Mouse (Mus musculus) CH12.LX (cell line): ENCODE data around the gene Tlr13. TPM values are rescaled to one million over a fixed set of nuclear protein-coding genes. Genes with fewer than 3 reads are reported as not detected.

ENCODE experiments used
- DNase-seq: peaks from one replicate; pipeline ENCODE4 v3.0.0-alpha.2; 2013; ENCODE audit errors: extremely low read depth
- H3K27ac ChIP-seq: 2 replicates; pipeline ENCODE4 v1.5.1; 2012; ENCODE audit warnings: low read depth, mild to moderate bottlenecking, control low read depth, moderate library complexity; ENCODE audit not compliant: insufficient read depth
- H3K27me3 ChIP-seq: replicated peaks from 2 replicates; pipeline ENCODE3; 2012; ENCODE audit warnings: inconsistent platforms
- H3K36me3 ChIP-seq, 2 experiments: replicated peaks in 1 of 2; 2 replicates each; pipeline versions ENCODE3 to v1.6.1; 2012; ENCODE audit warnings: inconsistent platforms in 1 of 2, low read length in 1 of 2, mild to moderate bottlenecking in 1 of 2, mixed read lengths in 1 of 2, moderate library complexity in 1 of 2; ENCODE audit not compliant: control insufficient read depth in 1 of 2, insufficient read depth in 1 of 2
- H3K4me1 ChIP-seq, 2 experiments: 2 replicates each; pipeline ENCODE4 v1.6.1; 2012; ENCODE audit warnings: inconsistent platforms in 1 of 2, moderate library complexity in 1 of 2; ENCODE audit not compliant: insufficient read depth in 2 of 2, control insufficient read depth in 1 of 2
- H3K4me2 ChIP-seq: 2 replicates; pipeline ENCODE4 v1.6.1; 2012; ENCODE audit warnings: low read depth, mild to moderate bottlenecking, control low read depth; ENCODE audit not compliant: poor library complexity, insufficient read depth, severe bottlenecking
- H3K4me3 ChIP-seq, 3 experiments: fragments of 150-350 bp in 1 of 3; sonication (generic) in 1 of 3; replicated peaks in 1 of 3; 2 replicates each; pipeline versions ENCODE3 to v1.5.1; 2011 to 2012; ENCODE audit warnings: low read depth in 2 of 3, low read length in 2 of 3, mild to moderate bottlenecking in 2 of 3, moderate library complexity in 2 of 3, control low read depth in 1 of 3, improper control_type of control experiment in 1 of 3, inconsistent platforms in 1 of 3, mixed read lengths in 1 of 3; ENCODE audit not compliant: poor library complexity in 1 of 3
- H3K79me2 ChIP-seq: replicated peaks from 2 replicates; pipeline ENCODE4 v1.6.1; 2012; ENCODE audit warnings: mild to moderate bottlenecking, moderate library complexity; ENCODE audit not compliant: control insufficient read depth, poor library complexity, insufficient read depth, severe bottlenecking; ENCODE audit errors: extremely low read depth
- H3K9ac ChIP-seq: 2 replicates; pipeline ENCODE4 v1.6.1; 2012; ENCODE audit warnings: low read depth, mild to moderate bottlenecking, control low read depth, moderate library complexity; ENCODE audit not compliant: insufficient read depth
- H3K9me3 ChIP-seq: replicated peaks from 2 replicates; pipeline ENCODE3; 2012; ENCODE audit warnings: low read length, inconsistent platforms, mixed read lengths
- CHD2 ChIP-seq: IDR thresholded peaks from 2 replicates; pipeline ENCODE4 v1.6.1; 2011; ENCODE audit warnings: low read length, improper control_type of control experiment
- ELF1 ChIP-seq: IDR thresholded peaks from 2 replicates; pipeline ENCODE4 v1.6.1; 2014; ENCODE audit warnings: low read depth, mild to moderate bottlenecking, inconsistent platforms, low read length, improper control_type of control experiment
- EP300 ChIP-seq: IDR thresholded peaks from 2 replicates; pipeline ENCODE4 v1.6.1; 2011; ENCODE audit warnings: low read length, improper control_type of control experiment
- ETS1 ChIP-seq: conservative IDR thresholded peaks from 2 replicates; pipeline ENCODE4 v1.6.1; 2012; ENCODE audit warnings: low read depth, mild to moderate bottlenecking, inconsistent platforms, low read length, improper control_type of control experiment, moderate library complexity
- JUN ChIP-seq: IDR thresholded peaks from 2 replicates; pipeline ENCODE4 v1.6.1; 2011; ENCODE audit warnings: low read depth, mild to moderate bottlenecking, low read length, improper control_type of control experiment, moderate library complexity; ENCODE audit not compliant: insufficient read depth
- JUND ChIP-seq: conservative IDR thresholded peaks from 2 replicates; pipeline ENCODE4 v1.6.1; 2011; ENCODE audit warnings: low read depth, low read length, improper control_type of control experiment
- MAX ChIP-seq: IDR thresholded peaks from 2 replicates; pipeline ENCODE4 v1.6.1; 2011; ENCODE audit warnings: low read length, improper control_type of control experiment
- MEF2A ChIP-seq: IDR thresholded peaks from 2 replicates; pipeline ENCODE4 v1.6.1; 2014; ENCODE audit warnings: low read depth, mild to moderate bottlenecking, inconsistent platforms, low read length, improper control_type of control experiment, borderline replicate concordance
- MXI1 ChIP-seq: IDR thresholded peaks from 2 replicates; pipeline ENCODE4 v1.6.1; 2011; ENCODE audit warnings: mild to moderate bottlenecking, low read depth, low read length, improper control_type of control experiment
- MYC ChIP-seq: IDR thresholded peaks from 2 replicates; pipeline ENCODE4 v1.6.1; 2011; ENCODE audit warnings: low read depth, mild to moderate bottlenecking, improper control_type of control experiment, low read length
- NELFE ChIP-seq: IDR thresholded peaks from 2 replicates; pipeline ENCODE4 v1.6.1; 2011; ENCODE audit warnings: low read depth, low read length, improper control_type of control experiment
- NRF1 ChIP-seq: IDR thresholded peaks from 2 replicates; pipeline ENCODE4 v1.6.1; 2014; ENCODE audit warnings: low read depth, mild to moderate bottlenecking, inconsistent platforms, low read length, improper control_type of control experiment, moderate library complexity
- RAD21 ChIP-seq: IDR thresholded peaks from 2 replicates; pipeline ENCODE4 v1.6.1; 2011; ENCODE audit warnings: low read depth, mild to moderate bottlenecking, low read length, improper control_type of control experiment, moderate library complexity
- SIN3A ChIP-seq: IDR thresholded peaks from 2 replicates; pipeline ENCODE4 v1.6.1; 2012; ENCODE audit warnings: low read length, improper control_type of control experiment, inconsistent platforms
- SMC3 ChIP-seq: IDR thresholded peaks from 2 replicates; pipeline ENCODE4 v1.6.1; 2011; ENCODE audit warnings: low read depth, low read length, improper control_type of control experiment
- UBTF ChIP-seq: IDR thresholded peaks from 2 replicates; pipeline ENCODE4 v1.6.1; 2012; ENCODE audit warnings: low read depth, mild to moderate bottlenecking, inconsistent platforms, low read length, improper control_type of control experiment, moderate library complexity
- USF2 ChIP-seq: conservative IDR thresholded peaks from 2 replicates; pipeline ENCODE4 v1.6.1; 2011; ENCODE audit warnings: low read depth, low read length, improper control_type of control experiment
- ZC3H11A ChIP-seq: IDR thresholded peaks from 2 replicates; pipeline ENCODE4 v1.6.1; 2012; ENCODE audit warnings: low read depth, mild to moderate bottlenecking, inconsistent platforms, low read length, improper control_type of control experiment
- ZMIZ1 ChIP-seq: IDR thresholded peaks from 2 replicates; pipeline ENCODE4 v1.6.1; 2012; ENCODE audit warnings: low read depth, mild to moderate bottlenecking, inconsistent platforms, low read length, improper control_type of control experiment
- ZNF384 ChIP-seq: IDR thresholded peaks from 2 replicates; pipeline ENCODE4 v1.6.1; 2012; ENCODE audit warnings: low read depth, low read length, improper control_type of control experiment, inconsistent platforms
- dilution Hi-C: fragments of 300-500 bp; cut with MboI; formaldehyde crosslinking; loops from 2 replicates; pipeline ENCODE4 v1.14.3; 2020; ENCODE audit warnings: low sequenced_read_pairs; ENCODE audit not compliant: extremely low pct_unique_long_range_greater_than_20kb, extremely low pct_ligation_motif_present
- in situ Hi-C: fragments of 300-500 bp; cut with MboI; formaldehyde crosslinking; loops from 3 replicates; pipeline ENCODE4 v1.14.3; 2019; ENCODE audit warnings: low sequenced_read_pairs, low pct_ligation_motif_present, low pct_unique_long_range_greater_than_20kb, mixed read lengths
- polyA plus RNA-seq: library from polyadenylated mRNA; unstranded; fragments of >175 nt; gene quantifications from 2 replicates; pipeline ENCODE4 v1.2.1, GENCODE M21; 2012; ENCODE audit warnings: low read depth; ENCODE audit not compliant: insufficient read length
- total RNA-seq, 2 experiments: library from RNA; depleted of rRNA; stranded (reverse); fragments of 300-350 nt in 1 of 2; fragments of >200 nt in 1 of 2; gene quantifications; 2 replicates each; pipeline ENCODE4 v1.2.3; 2012 to 2014

Tlr13 gene
- total and polyA plus RNA-seq, 3 experiments: not detected

GRCm38 (mm10) chrX:106154180-106154586 lies 11.2 kb downstream of the Tlr13 start:
- DNase-seq: no peak

GRCm38 (mm10) chrX:106155892-106156291 lies 12.9 kb downstream of the Tlr13 start:
- no peak for DNase-seq
- H3K36me3 ChIP-seq: no peaks in the 10 kb centered on the region
- no peak overlapping the region for H3K4me3 ChIP-seq
- dilution Hi-C loops: no loop called here
- no peaks in the 10 kb centered on the region for H3K9me3 ChIP-seq
- H3K4me1 ChIP-seq: no peaks in the 10 kb centered on the region
- H3K79me2 ChIP-seq: no peaks in the 10 kb centered on the region
- no peaks in the 10 kb centered on the region for H3K27me3 ChIP-seq
- H3K4me2 ChIP-seq: no peak overlapping the region
- in situ Hi-C loops: no loop called here
- no peak overlapping the region for H3K27ac ChIP-seq
- no peak for TF ChIP-seq NELFE
- no peak for TF ChIP-seq JUND
- TF ChIP-seq ZNF384: no peak
- H3K9ac ChIP-seq: no peak overlapping the region

More at GRCm38 (mm10) chrX:106154180-106154586, 11.2 kb downstream of the Tlr13 start:
- Histone ChIP-seq H3K9me3 (no peaks in the 10 kb centered on the region), H3K36me3 (no peaks in the 10 kb centered on the region), H3K27ac (no peak overlapping the region), H3K4me2 (no peak overlapping the region)
- TF ChIP-seq ZMIZ1: no peak
- TF ChIP-seq SMC3: no peak
- TF ChIP-seq ZC3H11A: no peak
- TF ChIP-seq JUN: no peak
- TF ChIP-seq MYC: no peak
- no peak for TF ChIP-seq USF2
- no peak for TF ChIP-seq ELF1
- no peak for TF ChIP-seq MAX
- no peak for TF ChIP-seq ETS1
- no peak for TF ChIP-seq EP300
- no peak for TF ChIP-seq SIN3A
- no peak for TF ChIP-seq CHD2
- TF ChIP-seq MXI1: no peak
- TF ChIP-seq MEF2A: no peak
- no peak for TF ChIP-seq RAD21
- no peak for TF ChIP-seq NRF1
- TF ChIP-seq UBTF: no peak
- TF ChIP-seq, all 38 proteins: peak for 0
- H3K27me3 ChIP-seq: no peaks in the 10 kb centered on the region
- H3K4me3 ChIP-seq: no peak overlapping the region
- dilution Hi-C loops (no loop called here), in situ Hi-C loops (no loop called here)
- H3K79me2 ChIP-seq: no peaks in the 10 kb centered on the region
- no peak overlapping the region for H3K9ac ChIP-seq
- no peaks in the 10 kb centered on the region for H3K4me1 ChIP-seq
